Mouse (Mus musculus) heart, adult 9 months (tissue): Measurements from ENCODE around the gene Speer4f2.
"Not testable (repeated sequence)": the region's sequence is repeated elsewhere in the genome, so short reads cannot be mapped to it uniquely, and the experiment has no call there.

Source experiments
- DNase-seq, 2 experiments: peaks; one replicate each; pipeline ENCODE4 v3.0.0; 2022; ENCODE audit warnings: low spot score in 2 of 2

Gene Speer4f2

DNA sequence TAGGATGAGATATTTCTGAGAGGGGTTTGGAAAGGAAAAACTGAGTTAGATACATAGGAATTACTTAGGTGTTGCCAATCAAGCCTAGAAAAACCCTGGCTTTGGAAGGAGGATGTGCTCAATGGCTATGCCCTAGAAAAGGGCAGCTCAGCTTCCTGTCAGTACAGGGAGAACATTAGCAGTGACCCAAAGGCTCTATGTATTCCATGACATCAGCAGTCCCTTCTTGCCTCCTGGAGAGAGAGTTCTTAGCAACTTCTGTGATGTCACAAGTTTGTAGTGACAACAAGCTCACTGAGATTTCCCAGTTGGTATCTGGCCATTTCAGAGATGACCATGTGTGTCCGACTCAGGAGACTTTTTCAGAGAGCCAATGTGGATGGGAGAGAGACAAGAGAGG lies at the start of gene Speer4f2:
Gene Speer4f2, plus strand, starts transcription at position 301 of the 400 bp plus-strand sequence.
- not testable (repeated sequence) for DNase-seq

DNA sequence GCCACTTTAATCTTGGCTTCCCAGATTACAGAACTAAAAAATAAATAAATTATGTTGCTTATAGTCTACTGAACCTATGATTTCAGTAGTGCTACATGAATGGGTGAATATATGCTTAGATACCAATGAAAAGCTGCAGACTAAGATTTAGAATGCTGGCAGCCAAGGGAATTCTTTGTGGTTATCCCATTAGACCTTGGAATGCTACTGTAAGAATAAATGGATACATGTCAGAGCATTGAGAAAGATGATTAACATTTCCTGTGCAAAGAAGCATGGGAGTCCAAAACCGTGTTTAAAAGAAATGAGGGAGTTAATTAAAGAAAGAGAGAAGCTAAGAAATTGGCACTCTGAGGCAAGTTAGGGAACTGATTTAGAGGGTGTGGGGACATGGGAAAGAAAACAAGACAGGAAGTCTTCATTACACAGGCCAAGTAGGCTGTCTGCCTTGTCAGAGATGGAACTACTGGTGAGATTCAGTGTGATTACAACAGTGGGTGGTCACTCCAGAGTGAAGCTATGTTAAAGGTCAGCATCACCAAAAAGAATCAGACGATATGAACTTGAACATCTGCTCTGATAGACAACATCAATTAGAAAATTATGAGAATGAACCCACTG lies 43.9 kb upstream of the Speer4f2 start:
- DNase-seq: no peak

GRCm38 (mm10) chr5:17334836-17335235 lies 38.1 kb upstream of the Speer4f2 start:
- DNase-seq: no peak

GRCm38 (mm10) chr5:17345741-17346140 lies 27.2 kb upstream of the Speer4f2 start:
- DNase-seq: not testable (repeated sequence)

GRCm38 (mm10) chr5:17359394-17359999 lies 13.5 kb upstream of the Speer4f2 start:
- DNase-seq: no peak

- DNase-seq: no peak
Observed at GRCm38 (mm10) chr5:17389926-17390325, 16.9 kb downstream of the Speer4f2 start.

- DNase-seq: no peak
Observed at GRCm38 (mm10) chr5:17391207-17391606, 18.2 kb downstream of the Speer4f2 start.

DNA sequence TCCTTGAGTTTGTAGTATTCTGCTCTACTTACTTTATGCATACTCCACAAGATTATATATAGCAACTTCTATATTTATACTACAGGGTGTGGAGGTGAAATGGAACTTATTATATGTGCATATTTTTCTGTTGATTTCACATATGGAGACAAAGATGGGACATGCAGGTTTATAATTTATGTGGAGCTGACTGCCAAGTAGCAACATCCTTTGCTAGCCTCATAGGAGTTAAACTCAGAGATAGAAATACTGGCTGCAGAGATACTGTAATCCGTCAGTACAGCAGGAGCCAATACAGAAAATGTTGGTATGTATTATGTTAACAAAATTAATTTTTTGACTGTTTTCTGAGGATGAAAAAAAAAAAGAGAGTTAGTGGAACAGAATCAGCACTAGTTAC lies 27.6 kb downstream of the Speer4f2 start:
- no peak for DNase-seq

DNA sequence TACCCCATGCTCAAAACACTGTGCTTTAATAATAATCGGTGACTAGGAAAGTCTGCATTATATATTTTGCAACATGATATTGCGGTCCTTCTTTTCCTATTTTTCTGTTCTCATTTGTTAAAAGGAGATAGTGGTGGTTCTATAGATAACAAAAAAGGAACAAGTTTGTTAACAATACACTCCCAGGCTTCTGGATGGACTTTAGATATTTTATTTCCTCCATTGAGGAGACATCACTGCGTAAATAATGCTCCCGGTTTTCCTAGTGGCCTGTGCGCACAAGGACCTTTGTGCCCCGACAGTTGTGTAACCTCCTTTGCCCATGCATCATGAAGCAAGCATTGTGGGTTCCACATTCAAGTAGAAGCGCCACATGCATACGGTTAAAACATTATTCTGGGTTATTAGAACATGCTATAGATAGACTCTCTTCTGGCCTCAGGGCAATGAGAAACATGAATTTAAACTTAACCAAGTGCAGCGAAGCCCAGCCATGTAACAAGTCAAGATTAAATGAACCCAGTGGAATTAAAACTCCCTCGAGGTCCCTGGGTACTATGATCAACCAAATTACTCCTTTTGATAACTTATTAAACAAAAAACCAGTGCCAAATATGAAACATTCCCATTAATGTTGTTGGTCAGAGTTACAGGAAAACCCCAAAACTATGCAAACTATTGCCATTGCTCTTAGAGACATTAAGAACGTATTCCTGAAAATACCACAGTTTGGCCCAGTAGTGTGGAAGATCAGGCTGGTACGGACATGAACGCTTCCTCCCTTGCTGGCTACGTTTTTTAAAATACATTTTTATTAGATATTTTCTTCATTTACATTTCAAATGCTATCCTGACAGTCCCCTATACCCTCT lies 28.5 kb downstream of the Speer4f2 start:
- DNase-seq: no peak

GRCm38 (mm10) chr5:17402330-17403125 lies 29.5 kb downstream of the Speer4f2 start:
- DNase-seq: no peak

DNA sequence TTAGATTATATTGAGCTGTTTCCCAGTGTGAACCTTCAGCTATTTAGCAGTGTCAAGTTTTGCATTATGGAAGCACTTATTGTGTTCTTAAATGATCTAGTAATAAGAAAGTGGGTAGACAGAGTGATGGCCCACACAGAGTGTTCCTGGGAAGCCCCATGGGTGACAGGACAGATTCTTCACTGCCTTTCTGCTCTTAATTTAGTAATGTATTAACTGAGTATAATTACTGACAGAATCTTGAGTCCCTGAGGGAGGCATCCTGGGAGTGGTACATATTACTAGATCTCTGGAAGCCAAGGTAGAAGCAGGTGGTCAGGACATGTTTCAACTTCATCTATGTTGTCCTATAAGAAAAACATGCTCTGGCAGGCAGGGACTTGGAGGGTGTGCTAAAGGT lies 30.6 kb downstream of the Speer4f2 start:
- no peak for DNase-seq

- no peak for DNase-seq
Observed at GRCm38 (mm10) chr5:17408924-17409660, 36.1 kb downstream of the Speer4f2 start.

DNA sequence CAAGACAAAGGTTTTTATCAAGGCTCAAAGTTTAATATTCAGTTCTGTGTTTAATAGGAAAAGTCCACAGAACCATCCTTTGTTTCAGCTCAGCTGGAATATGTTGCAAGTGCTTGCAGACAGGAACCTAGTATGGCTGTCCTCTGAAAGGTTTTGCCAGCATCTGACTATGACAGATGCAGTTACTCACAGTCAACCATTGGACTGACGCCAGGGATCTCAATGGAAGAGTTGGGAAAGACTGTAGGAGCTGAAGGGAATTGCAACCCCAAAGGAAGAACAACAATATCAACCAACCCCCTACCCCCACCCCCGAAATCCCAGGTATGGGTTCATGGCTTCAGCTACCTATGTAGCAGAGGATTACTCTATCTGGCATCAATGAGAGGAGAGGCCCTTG lies 44.2 kb downstream of the Speer4f2 start:
- peak in 1 of 2 experiments; percentile 4 for DNase-seq

- no peak for DNase-seq
Observed at GRCm38 (mm10) chr5:17419215-17419820, 46.3 kb downstream of the Speer4f2 start.

- no peak for DNase-seq
Observed at GRCm38 (mm10) chr5:17419921-17420320, 46.9 kb downstream of the Speer4f2 start.

DNA sequence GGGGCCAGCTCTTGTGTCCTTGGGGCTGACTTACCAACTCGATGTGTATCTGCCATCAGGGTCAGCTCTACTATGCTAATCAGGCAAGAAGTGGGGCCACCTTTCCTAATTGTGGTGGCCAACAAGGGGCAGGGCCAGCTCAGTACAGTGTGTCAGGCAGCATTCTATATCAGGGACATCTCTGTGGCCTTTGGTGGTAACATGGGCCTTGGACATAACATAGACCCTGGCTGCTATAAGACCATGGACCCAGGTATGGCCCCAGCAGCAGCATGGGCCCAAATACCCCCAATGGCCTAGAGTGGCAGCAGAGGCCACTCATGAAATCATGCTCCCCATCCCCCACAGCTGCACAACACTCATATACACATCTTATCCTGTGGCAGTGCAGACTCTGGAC lies 49.2 kb downstream of the Speer4f2 start:
- no peak for DNase-seq

DNA sequence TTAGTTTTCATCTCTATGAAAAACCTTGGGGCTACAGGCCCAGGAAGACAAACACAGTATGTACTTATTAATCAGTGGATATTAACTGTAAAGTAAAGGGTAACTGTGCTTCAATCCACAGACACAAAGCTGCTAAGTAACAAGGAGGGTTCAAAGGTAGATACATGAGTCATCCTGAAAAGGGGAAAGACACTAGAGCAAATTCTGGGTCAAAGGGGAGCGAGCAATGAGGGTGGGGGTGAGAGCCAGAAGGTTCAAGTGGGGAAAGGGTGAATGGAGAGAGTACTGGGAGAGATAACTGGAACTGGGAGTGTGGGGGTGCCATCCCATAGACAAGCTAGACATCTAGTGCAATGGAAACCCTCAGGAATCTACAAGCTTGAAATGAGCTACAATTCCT lies 54.0 kb downstream of the Speer4f2 start:
- no peak for DNase-seq
